Mouse (Mus musculus) Patski (cell line): ENCODE data around the gene Tex45. TPM values are rescaled to one million over a fixed set of nuclear protein-coding genes. Genes with fewer than 3 reads are reported as not detected.

Source experiments
- ATAC-seq: fragments of 100-300 bp; one replicate; pipeline ENCODE4 v1.8.0; 2021
- CTCF ChIA-PET: fragments of 350-600 bp; sonication (Branson Sonifier 250); formaldehyde crosslinking; loops from one replicate; lab custom pipeline; 2022; ENCODE audit warnings: inconsistent platforms; lab: Charles Lee
- POLR2A ChIA-PET: fragments of 350-600 bp; sonication (Branson Sonifier 250); formaldehyde crosslinking; loops from one replicate; lab custom pipeline; 2022; ENCODE audit warnings: antibody characterized with exemption, inconsistent platforms; lab: Charles Lee
- DNase-seq: peaks from one replicate; pipeline ENCODE4 v3.0.0-alpha.2; 2011; ENCODE audit warnings: low read depth, low spot score
- H3K27me3 ChIP-seq: fragments of 371-371 bp; one replicate; pipeline ENCODE4 v1.5.1; 2021
- CTCF ChIP-seq: fragments of 100-300 bp; IDR thresholded peaks from one replicate; pipeline ENCODE4 v1.5.1; 2021
- in situ Hi-C: fragments of 300-500 bp; cut with MboI; formaldehyde crosslinking; loops from 3 replicates; pipeline ENCODE4 v1.11.1; 2018; ENCODE audit warnings: low pct_unique_long_range_greater_than_20kb, mixed read lengths
- polyA plus RNA-seq: library from polyadenylated mRNA; unstranded; gene quantifications from one replicate; pipeline ENCODE4 v1.2.3, GENCODE M21; 2021

Gene Tex45
- not detected for polyA plus RNA-seq

GRCm38 (mm10) chr8:3470562-3470961 lies at the start of gene Tex45:
Gene Tex45 (plus strand): TSS chr8:3470862.
- DNase-seq (no peak), ATAC-seq (no peak)
- ChIA-PET POLR2A (no interaction called here), CTCF (no interaction called here)
- H3K27me3 ChIP-seq: no peaks in the 10 kb centered on the region
- no peak for TF ChIP-seq CTCF
- in situ Hi-C loops: no loop called here

GRCm38 (mm10) chr8:3421507-3421906 lies 49.2 kb upstream of the Tex45 start:
- ChIA-PET POLR2A (no interaction called here), CTCF (interaction anchor here (2.1 kb wide), 1 partner anchor 29 kb away, joined by 6 read pairs; no protein-coding TSS in a partner anchor)
- ATAC-seq (no peak), DNase-seq (no peak)
- H3K27me3 ChIP-seq: no peaks in the 10 kb centered on the region
- TF ChIP-seq CTCF: no peak
- in situ Hi-C loops: no loop called here

GRCm38 (mm10) chr8:3425217-3425616 lies 45.4 kb upstream of the Tex45 start:
- no peak for DNase-seq
- CTCF ChIA-PET: interaction anchor here (1.1 to 3.4 kb wide), 3 partner anchors 10 to 25 kb away, joined by 3 to 10 read pairs (median 9); no protein-coding TSS in a partner anchor

GRCm38 (mm10) chr8:3426211-3426610 lies 44.5 kb upstream of the Tex45 start:
- TF ChIP-seq CTCF: no peak
- in situ Hi-C loops: no loop called here
- ChIA-PET POLR2A (no interaction called here), CTCF (interaction anchor here (1.7 to 3.4 kb wide), 3 partner anchors 24 to 68 kb away, joined by 4 to 10 read pairs (median 5); partner anchors contain the start of gene Arhgef18)
- DNase-seq (no peak), ATAC-seq (no peak)
- H3K27me3 ChIP-seq: no peaks in the 10 kb centered on the region

More at GRCm38 (mm10) chr8:3425217-3425616, 45.4 kb upstream of the Tex45 start:
- no peak for ATAC-seq
- no peaks in the 10 kb centered on the region for H3K27me3 ChIP-seq
- POLR2A ChIA-PET: interaction anchor here (0.7 kb wide), 1 partner anchor 35 kb away, joined by 3 read pairs; no protein-coding TSS in a partner anchor
- no peak for TF ChIP-seq CTCF
- in situ Hi-C loops: no loop called here

- in situ Hi-C loops: no loop called here
- ATAC-seq (no peak), DNase-seq (no peak)
- POLR2A ChIA-PET: interaction anchor here (1.1 kb wide), 1 partner anchor 10 kb away, joined by 3 read pairs; no protein-coding TSS in a partner anchor
- no peaks in the 10 kb centered on the region for H3K27me3 ChIP-seq
- CTCF ChIA-PET: interaction anchor here (2.6 kb wide), 1 partner anchor 11 kb away, joined by 6 read pairs; no protein-coding TSS in a partner anchor
- no peak for TF ChIP-seq CTCF
These were observed 42.2 kb upstream of the Tex45 start for GRCm38 (mm10) chr8:3428426-3428825.

- in situ Hi-C loops: no loop called here
- ChIA-PET CTCF (no interaction called here), POLR2A (no interaction called here)
- ATAC-seq (peak; percentile 92), DNase-seq (peak; percentile 71)
- no peaks in the 10 kb centered on the region for H3K27me3 ChIP-seq
- TF ChIP-seq CTCF: no peak
These were observed 40.7 kb upstream of the Tex45 start for GRCm38 (mm10) chr8:3429966-3430365.

GRCm38 (mm10) chr8:3431113-3431512 lies 39.5 kb upstream of the Tex45 start:
- H3K27me3 ChIP-seq: no peaks in the 10 kb centered on the region
- CTCF ChIA-PET: no interaction called here
- DNase-seq (no peak), ATAC-seq (no peak)
- TF ChIP-seq CTCF: no peak
- in situ Hi-C loops: no loop called here
- POLR2A ChIA-PET: no interaction called here

GRCm38 (mm10) chr8:3436492-3436891 lies 34.2 kb upstream of the Tex45 start:
- in situ Hi-C loops: no loop called here
- CTCF ChIA-PET: interaction anchor here (7.2 kb wide), 1 partner anchor 14 kb away, joined by 54 read pairs; no protein-coding TSS in a partner anchor
- POLR2A ChIA-PET: no interaction called here
- DNase-seq (no peak), ATAC-seq (no peak)
- TF ChIP-seq CTCF: no peak
- no peaks in the 10 kb centered on the region for H3K27me3 ChIP-seq

- in situ Hi-C loops: no loop called here
- no peak for DNase-seq
- ATAC-seq: no peak
- peak; percentile 63 for TF ChIP-seq CTCF
- CTCF ChIA-PET: interaction anchor here (1.2 to 7.2 kb wide), 6 partner anchors 7 to 81 kb away, joined by 3 to 54 read pairs (median 5); partner anchors contain the start of gene Arhgef18
- H3K27me3 ChIP-seq: no peaks in the 10 kb centered on the region
- POLR2A ChIA-PET: no interaction called here
These were observed 31.2 kb upstream of the Tex45 start for GRCm38 (mm10) chr8:3439510-3439909.

GRCm38 (mm10) chr8:3449226-3449625 lies 21.4 kb upstream of the Tex45 start:
- no peaks in the 10 kb centered on the region for H3K27me3 ChIP-seq
- in situ Hi-C loops: no loop called here
- POLR2A ChIA-PET: no interaction called here
- CTCF ChIA-PET: interaction anchor here (1.2 to 4.6 kb wide), 8 partner anchors 9 to 91 kb away, joined by 3 to 54 read pairs (median 13); no protein-coding TSS in a partner anchor
- DNase-seq (no peak), ATAC-seq (no peak)
- TF ChIP-seq CTCF: no peak

GRCm38 (mm10) chr8:3450670-3451069 lies 20.0 kb upstream of the Tex45 start:
- H3K27me3 ChIP-seq: no peaks in the 10 kb centered on the region
- TF ChIP-seq CTCF: no peak
- ChIA-PET POLR2A (interaction anchor here (1.1 kb wide), 1 partner anchor 11 kb away, joined by 3 read pairs; no protein-coding TSS in a partner anchor), CTCF (interaction anchor here (0.6 to 4.6 kb wide), 18 partner anchors 8 to 114 kb away, joined by 3 to 54 read pairs (median 6); no protein-coding TSS in a partner anchor)
- in situ Hi-C loops: no loop called here
- DNase-seq: no peak
- ATAC-seq: no peak
